Mouse (Mus musculus) midbrain, embryonic 14.5 days (tissue): ENCODE results near the gene Thegl. TPM values are rescaled to one million over a fixed set of nuclear protein-coding genes. Genes with fewer than 3 reads are reported as not detected.

ENCODE experiments used
- ATAC-seq: fragments of 200-750 bp; cut with Nextera tagmentation; 2 replicates; pipeline ENCODE4 v1.8.0; 2017; ENCODE audit warnings: moderate number of reproducible peaks, moderate library complexity; ENCODE audit not compliant: low FRiP score, low TSS enrichment
- DNase-seq: peaks from one replicate; pipeline ENCODE4 v3.0.0-alpha.2; 2015
- H3K27ac ChIP-seq: fragments of 300-500 bp; sonication (generic); replicated peaks from 2 replicates; pipeline ENCODE4 v1.5.1; 2014; ENCODE audit warnings: mild to moderate bottlenecking, low read depth, low read length, moderate library complexity
- H3K27me3 ChIP-seq: fragments of 300-500 bp; sonication (generic); 2 replicates; pipeline ENCODE4 v1.6.1; 2014; ENCODE audit warnings: low read length, control low read depth, mixed read lengths; ENCODE audit not compliant: control insufficient read depth, insufficient read depth
- H3K36me3 ChIP-seq: fragments of 300-500 bp; sonication (generic); 2 replicates; pipeline ENCODE4 v1.6.1; 2014; ENCODE audit warnings: low read length, control low read depth; ENCODE audit not compliant: control insufficient read depth, insufficient read depth
- H3K4me1 ChIP-seq: fragments of 300-500 bp; sonication (generic); 2 replicates; pipeline ENCODE4 v1.6.1; 2014; ENCODE audit warnings: mild to moderate bottlenecking, antibody characterized with exemption, low read length, control low read depth; ENCODE audit not compliant: control insufficient read depth, insufficient read depth
- H3K4me2 ChIP-seq: fragments of 300-500 bp; sonication (generic); 2 replicates; pipeline ENCODE4 v1.6.1; 2014; ENCODE audit warnings: mild to moderate bottlenecking, low read length, moderate library complexity
- H3K4me3 ChIP-seq: fragments of 300-500 bp; sonication (generic); replicated peaks from 2 replicates; pipeline ENCODE4 v1.5.1; 2014; ENCODE audit warnings: low read depth, low read length
- H3K9ac ChIP-seq: fragments of 300-500 bp; sonication (generic); replicated peaks from 2 replicates; pipeline ENCODE4 v1.6.1; 2014; ENCODE audit warnings: mild to moderate bottlenecking, low read length, moderate library complexity
- H3K9me3 ChIP-seq: fragments of 300-500 bp; sonication (generic); 2 replicates; pipeline ENCODE4 v1.6.1; 2016; ENCODE audit warnings: low read length, control low read depth, mixed read lengths; ENCODE audit not compliant: control insufficient read depth
- WGBS: fragments of 180-500 bp; shearing (Covaris S2); extraction: QIAGEN DNeasy Blood & Tissue Kit; methylation state at CpG from one replicate; pipeline ENCODE4 v1.1.7; 2014; 5-methylcytosine and 5-hydroxymethylcytosine counted together
- polyA plus RNA-seq: library from polyadenylated mRNA; unstranded; fragments of >200 nt; fragmentation: Nextera tagmentation; extraction: Ambion mirVana; gene quantifications from 2 replicates; pipeline ENCODE4 v1.2.1, GENCODE M21; 2014

Gene Thegl
- polyA plus RNA-seq, 1 experiment from 2014 or later = 0.41 TPM

- Histone ChIP-seq H3K4me1 (0 out of 2 replicates have a peak, but pooled peaks cover 2% of the 10 kb centered on the region), H3K27me3 (0 out of 2 replicates have a peak, but pooled peaks cover 3% of the 10 kb centered on the region), H3K36me3 (no peaks in the 10 kb centered on the region), H3K27ac (no peak overlapping the region), H3K4me2 (no peak overlapping the region), H3K9me3 (no peaks in the 10 kb centered on the region), H3K9ac (no peak overlapping the region), H3K4me3 (no peak overlapping the region)
- ATAC-seq (no peak), DNase-seq (no peak)
- WGBS = 93% methylated on average over 10 of the region's 10 CpGs
Measured at GRCm38 (mm10) chr5:77085753-77086450, 70.1 kb downstream of the Thegl start.

GRCm38 (mm10) chr5:77086541-77086940 lies 70.7 kb downstream of the Thegl start:
- no peak overlapping the region for H3K27ac ChIP-seq
- 0 out of 2 replicates have a peak, but pooled peaks cover 2% of the 10 kb centered on the region for H3K4me1 ChIP-seq
- H3K9me3 ChIP-seq = no peaks in the 10 kb centered on the region
- DNase-seq (no peak), ATAC-seq (no peak)
- H3K9ac ChIP-seq = no peak overlapping the region
- WGBS = 91% methylated on average over 7 of the region's 7 CpGs
- 0 out of 2 replicates have a peak, but pooled peaks cover 3% of the 10 kb centered on the region for H3K27me3 ChIP-seq
- no peaks in the 10 kb centered on the region for H3K36me3 ChIP-seq
- no peak overlapping the region for H3K4me3 ChIP-seq
- no peak overlapping the region for H3K4me2 ChIP-seq

GRCm38 (mm10) chr5:77087122-77087521 lies 71.3 kb downstream of the Thegl start:
- Histone ChIP-seq H3K9ac (no peak overlapping the region), H3K4me3 (no peak overlapping the region), H3K4me2 (no peak overlapping the region), H3K36me3 (no peaks in the 10 kb centered on the region), H3K4me1 (0 out of 2 replicates have a peak, but pooled peaks cover 2% of the 10 kb centered on the region), H3K27ac (no peak overlapping the region), H3K27me3 (0 out of 2 replicates have a peak, but pooled peaks cover 3% of the 10 kb centered on the region), H3K9me3 (no peaks in the 10 kb centered on the region)
- WGBS = 86% methylated on average over 3 of the region's 3 CpGs
- DNase-seq = no peak
- ATAC-seq = no peak

- 0 out of 2 replicates have a peak, but pooled peaks cover 2% of the 10 kb centered on the region for H3K4me1 ChIP-seq
- H3K4me3 ChIP-seq = no peak overlapping the region
- H3K36me3 ChIP-seq = no peaks in the 10 kb centered on the region
- H3K27ac ChIP-seq = no peak overlapping the region
- no peaks in the 10 kb centered on the region for H3K9me3 ChIP-seq
- no peak for ATAC-seq
- H3K9ac ChIP-seq = no peak overlapping the region
- peak; percentile 68 for DNase-seq
- H3K4me2 ChIP-seq = no peak overlapping the region
- peaks cover 15% of the 10 kb centered on the region for H3K27me3 ChIP-seq
- WGBS = 58% methylated on average over 1 of the region's 1 CpGs
Measured at GRCm38 (mm10) chr5:77089294-77089693, 73.5 kb downstream of the Thegl start.

- Histone ChIP-seq H3K4me3 (no peak overlapping the region), H3K4me1 (0 out of 2 replicates have a peak, but pooled peaks cover 5% of the 10 kb centered on the region), H3K9ac (no peak overlapping the region), H3K9me3 (no peaks in the 10 kb centered on the region), H3K36me3 (no peaks in the 10 kb centered on the region), H3K27ac (no peak overlapping the region), H3K4me2 (no peak overlapping the region), H3K27me3 (peaks cover 20% of the 10 kb centered on the region)
- WGBS = 36% methylated on average over 8 of the region's 8 CpGs
- DNase-seq (peak; percentile 24), ATAC-seq (no peak)
Measured at GRCm38 (mm10) chr5:77089901-77090300, 74.1 kb downstream of the Thegl start.

- Histone ChIP-seq H3K4me2 (no peak overlapping the region), H3K27me3 (peaks cover 27% of the 10 kb centered on the region), H3K4me3 (no peak overlapping the region), H3K27ac (no peak overlapping the region), H3K4me1 (0 out of 2 replicates have a peak, but pooled peaks cover 8% of the 10 kb centered on the region), H3K9me3 (no peaks in the 10 kb centered on the region), H3K9ac (no peak overlapping the region), H3K36me3 (no peaks in the 10 kb centered on the region)
- ATAC-seq (no peak), DNase-seq (peak; percentile 27)
- 58% methylated on average over 5 of the region's 5 CpGs for WGBS
Measured at GRCm38 (mm10) chr5:77090521-77091096, 74.8 kb downstream of the Thegl start.

- ATAC-seq (no peak), DNase-seq (no peak)
- Histone ChIP-seq H3K27me3 (peaks cover 37% of the 10 kb centered on the region), H3K9me3 (no peaks in the 10 kb centered on the region), H3K27ac (no peak overlapping the region), H3K4me3 (no peak overlapping the region), H3K36me3 (no peaks in the 10 kb centered on the region), H3K9ac (no peak overlapping the region), H3K4me1 (0 out of 2 replicates have a peak, but pooled peaks cover 8% of the 10 kb centered on the region), H3K4me2 (no peak overlapping the region)
- 94% methylated on average over 3 of the region's 3 CpGs for WGBS
Measured at GRCm38 (mm10) chr5:77091923-77092322, 76.1 kb downstream of the Thegl start.

- 82% methylated on average over 5 of the region's 5 CpGs for WGBS
- ATAC-seq (no peak), DNase-seq (no peak)
- Histone ChIP-seq H3K9me3 (no peaks in the 10 kb centered on the region), H3K4me3 (no peak overlapping the region), H3K4me2 (no peak overlapping the region), H3K9ac (no peak overlapping the region), H3K27me3 (peaks cover 37% of the 10 kb centered on the region), H3K4me1 (0 out of 2 replicates have a peak, but pooled peaks cover 8% of the 10 kb centered on the region), H3K27ac (no peak overlapping the region), H3K36me3 (no peaks in the 10 kb centered on the region)
Measured at GRCm38 (mm10) chr5:77092531-77092930, 76.7 kb downstream of the Thegl start.
